Mouse (Mus musculus) common myeloid progenitor, adult 5-6 weeks (primary cell): Measurements from ENCODE around the gene H2afx. TPM values are rescaled to one million over a fixed set of nuclear protein-coding genes. Genes with fewer than 3 reads are reported as not detected.
"Not testable (repeated sequence)": the region's sequence is repeated elsewhere in the genome, so short reads cannot be mapped to it uniquely, and the experiment has no call there.

Experiments used
- ATAC-seq: replicated peaks from 2 replicates; pipeline ENCODE4 v1.8.0; 2016; ENCODE audit warnings: low read depth, mild to moderate bottlenecking, moderate TSS enrichment, inconsistent platforms; ENCODE audit not compliant: poor library complexity, severe bottlenecking
- total RNA-seq: library from RNA; stranded (forward); fragments of 200-1000, 187-1606 nt; gene quantifications from 2 replicates; pipeline ENCODE4 v1.2.3, GENCODE M21; 2017

The H2afx gene
- total RNA-seq, 1 experiment from 2014 or later, result 311 TPM

- ATAC-seq, result no peak
These were observed 2.5 kb downstream of the H2afx start for GRCm38 (mm10) chr9:44336964-44337363.

- ATAC-seq, result no peak
These were observed 3.1 kb downstream of the H2afx start for GRCm38 (mm10) chr9:44337436-44338169.

GRCm38 (mm10) chr9:44338574-44338973 lies 4.1 kb downstream of the H2afx start:
- no peak for ATAC-seq

- no peak for ATAC-seq
These were observed 7.0 kb downstream of the H2afx start for GRCm38 (mm10) chr9:44341487-44341886.

GRCm38 (mm10) chr9:44342173-44342572 lies 7.7 kb downstream of the H2afx start:
- no peak; the same call in 1 of the 2 replicates for ATAC-seq

- ATAC-seq, result no peak
These were observed 8.1 kb downstream of the H2afx start for GRCm38 (mm10) chr9:44342605-44343004.

GRCm38 (mm10) chr9:44343290-44343689 lies 8.8 kb downstream of the H2afx start:
- peak; percentile 67 for ATAC-seq

GRCm38 (mm10) chr9:44343781-44344421 lies 9.4 kb downstream of the H2afx start, which contains the start of gene Hmbs:
Gene Hmbs, minus strand, starts transcription at chr9:44344228.
- peak; percentile 79 for ATAC-seq

- ATAC-seq, result no peak
These were observed 11.3 kb downstream of the H2afx start for GRCm38 (mm10) chr9:44345570-44346433.

GRCm38 (mm10) chr9:44347166-44347565 lies 12.7 kb downstream of the H2afx start:
- ATAC-seq, result no peak

GRCm38 (mm10) chr9:44347621-44348020 lies 13.1 kb downstream of the H2afx start:
- no peak for ATAC-seq

GRCm38 (mm10) chr9:44348546-44348945 lies 14.1 kb downstream of the H2afx start:
- ATAC-seq, result no peak

- no peak for ATAC-seq
These were observed 16.9 kb downstream of the H2afx start for GRCm38 (mm10) chr9:44351396-44351795.

- ATAC-seq, result no peak
These were observed 17.8 kb downstream of the H2afx start for GRCm38 (mm10) chr9:44352337-44352736.

- ATAC-seq, result no peak
These were observed 18.6 kb downstream of the H2afx start for GRCm38 (mm10) chr9:44353142-44353541.

GRCm38 (mm10) chr9:44357207-44357606 lies 22.7 kb downstream of the H2afx start:
- peak; percentile 64 for ATAC-seq

GRCm38 (mm10) chr9:44361190-44361917 lies 26.9 kb downstream of the H2afx start, which contains the start of gene Vps11:
Gene Vps11, minus strand, starts transcription at chr9:44361670.
- ATAC-seq, result peak; percentile 92

- not testable (repeated sequence) for ATAC-seq
These were observed 27.4 kb downstream of the H2afx start for GRCm38 (mm10) chr9:44361931-44362330.

- no peak for ATAC-seq
These were observed 30.0 kb downstream of the H2afx start for GRCm38 (mm10) chr9:44364480-44364879.

- ATAC-seq, result no peak
These were observed 38.9 kb downstream of the H2afx start for GRCm38 (mm10) chr9:44373386-44373785.
